Mouse (Mus musculus): Measurements from ENCODE around the gene B4galnt3.

DNA sequence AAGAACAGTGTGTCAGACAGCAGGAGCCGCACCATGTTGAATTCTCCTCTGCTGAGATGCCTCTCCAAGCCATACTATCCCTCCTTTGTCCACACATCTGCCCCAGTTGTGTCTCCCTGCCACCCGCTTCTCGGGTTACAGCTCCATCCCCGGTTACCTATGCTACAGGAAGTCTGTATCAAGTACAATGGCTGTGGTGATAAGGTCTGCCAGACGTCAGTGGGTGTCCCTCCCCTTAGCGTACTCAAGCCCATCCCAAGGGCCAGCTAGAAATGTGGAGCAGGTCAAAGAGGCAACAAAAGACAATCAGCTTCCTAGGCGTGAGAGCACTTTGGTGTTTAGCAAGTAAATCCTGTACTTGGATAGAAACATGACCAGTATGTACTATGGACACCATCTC lies 5.8 kb downstream of the B4galnt3 start:
- TF ChIP-seq MAX (IDR thresholded peaks at IDR 0.05; ENCODE audit: low read depth): no peak
- no peak for TF ChIP-seq TCF12 (IDR thresholded peaks at IDR 0.05; ENCODE audit: insufficient read depth, poor library complexity, severe bottlenecking)
